Mouse (Mus musculus) layer of hippocampus, postnatal 10 days (tissue): Measurements from ENCODE around the gene H2-DMa. TPM values are rescaled to one million over a fixed set of nuclear protein-coding genes. Genes with fewer than 3 reads are reported as not detected.

Experiments used
- DNase-seq, 2 experiments: peaks; one replicate each; pipeline ENCODE4 v3.0.0; 2021; ENCODE audit warnings: low spot score in 2 of 2
- total RNA-seq, 2 experiments: library from RNA; stranded (reverse); gene quantifications; 2 replicates each; pipeline ENCODE4 v1.2.3; 2021

H2-DMa gene
- total RNA-seq, 2 experiments from 2014 or later, result 34.4 to 38.6 TPM

- DNase-seq, result no peak
Measured at GRCm38 (mm10) chr17:34123111-34123510, 3.8 kb downstream of the H2-DMa start.

DNA sequence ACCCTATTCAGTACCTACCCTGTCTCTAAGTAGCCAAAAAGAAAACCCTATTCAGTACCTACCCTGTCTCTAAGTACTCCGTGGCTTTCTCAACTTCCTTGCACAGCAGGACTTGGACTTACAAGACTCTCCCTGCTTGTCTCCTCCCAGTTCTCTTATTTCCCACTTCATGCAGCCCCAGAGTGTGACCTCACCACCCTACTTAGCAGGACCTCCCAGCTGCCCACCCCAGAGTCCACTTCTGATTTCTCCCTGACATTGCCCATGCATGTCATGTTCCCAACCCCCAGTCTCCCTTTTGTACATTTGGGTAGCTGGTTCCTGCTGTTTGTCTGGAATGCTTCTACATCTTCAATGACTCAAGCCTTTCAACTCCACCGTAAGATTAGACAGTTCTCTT lies 4.2 kb downstream of the H2-DMa start:
- DNase-seq, result no peak

GRCm38 (mm10) chr17:34124649-34125048 lies 5.3 kb downstream of the H2-DMa start:
- DNase-seq, result no peak

GRCm38 (mm10) chr17:34126826-34127420 lies 7.6 kb downstream of the H2-DMa start:
- no peak for DNase-seq

DNA sequence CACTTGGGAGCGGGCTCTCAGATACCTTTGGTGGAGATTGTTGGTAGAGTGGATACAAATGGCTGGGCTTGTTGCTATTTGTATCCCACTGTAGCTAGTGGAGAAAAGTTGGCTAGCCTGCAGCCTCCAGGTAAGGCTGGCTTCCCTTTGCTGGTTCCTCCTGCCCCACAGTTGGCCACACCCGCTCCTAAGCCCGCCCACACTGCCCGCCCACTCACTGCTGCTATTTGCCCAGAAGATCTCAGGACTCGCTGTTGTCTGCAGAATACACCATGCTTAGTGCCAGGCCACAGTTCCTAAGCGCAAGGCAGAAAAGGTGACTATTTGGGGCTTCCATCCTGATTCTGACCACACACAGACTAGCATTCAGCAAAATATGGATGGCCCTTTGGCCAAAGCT lies 8.1 kb downstream of the H2-DMa start:
- peak in 1 of 2 experiments; percentile 56 for DNase-seq

- no peak for DNase-seq
Measured at GRCm38 (mm10) chr17:34128264-34128937, 9.1 kb downstream of the H2-DMa start.

DNA sequence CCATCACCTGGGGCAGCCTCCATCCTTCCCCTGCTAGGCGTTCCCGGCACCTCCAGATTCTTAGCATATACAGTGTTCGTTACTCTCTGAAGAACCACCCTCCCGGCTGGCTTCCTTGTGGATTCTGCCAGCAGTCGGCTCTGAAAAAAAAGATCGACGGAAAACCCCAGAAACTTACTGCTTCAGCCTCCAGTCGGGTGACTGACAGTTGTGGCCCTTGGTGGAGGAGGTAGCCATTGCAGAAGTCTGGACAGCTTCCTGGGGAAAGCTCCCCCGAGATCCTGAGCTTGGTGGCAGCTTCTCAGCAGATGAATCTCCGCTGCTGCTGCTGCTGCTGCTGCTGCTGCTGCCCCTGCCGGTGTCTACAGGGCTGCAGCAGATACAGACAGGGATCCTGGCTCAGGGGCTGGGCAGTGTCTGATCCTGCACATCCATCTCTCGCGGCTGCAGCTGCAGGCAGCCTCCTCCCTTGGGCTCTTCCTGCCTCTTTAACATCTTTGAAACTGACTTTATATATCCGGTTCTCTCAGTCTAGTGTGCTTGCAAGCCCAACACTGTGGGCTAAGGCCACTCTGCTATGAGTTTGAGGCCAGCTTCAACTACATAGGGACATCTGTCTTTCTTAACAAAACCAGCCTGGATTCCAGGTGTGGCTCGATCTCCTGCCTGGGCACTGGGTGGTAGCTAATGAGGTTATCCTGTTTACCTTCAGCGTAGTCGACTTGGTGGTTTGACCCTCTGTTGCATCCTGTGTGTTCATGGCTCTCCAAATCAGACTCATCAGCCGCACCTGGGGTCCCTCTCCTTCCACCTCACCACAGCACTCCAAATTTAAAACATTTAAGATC lies 9.8 kb downstream of the H2-DMa start:
- no peak for DNase-seq

DNA sequence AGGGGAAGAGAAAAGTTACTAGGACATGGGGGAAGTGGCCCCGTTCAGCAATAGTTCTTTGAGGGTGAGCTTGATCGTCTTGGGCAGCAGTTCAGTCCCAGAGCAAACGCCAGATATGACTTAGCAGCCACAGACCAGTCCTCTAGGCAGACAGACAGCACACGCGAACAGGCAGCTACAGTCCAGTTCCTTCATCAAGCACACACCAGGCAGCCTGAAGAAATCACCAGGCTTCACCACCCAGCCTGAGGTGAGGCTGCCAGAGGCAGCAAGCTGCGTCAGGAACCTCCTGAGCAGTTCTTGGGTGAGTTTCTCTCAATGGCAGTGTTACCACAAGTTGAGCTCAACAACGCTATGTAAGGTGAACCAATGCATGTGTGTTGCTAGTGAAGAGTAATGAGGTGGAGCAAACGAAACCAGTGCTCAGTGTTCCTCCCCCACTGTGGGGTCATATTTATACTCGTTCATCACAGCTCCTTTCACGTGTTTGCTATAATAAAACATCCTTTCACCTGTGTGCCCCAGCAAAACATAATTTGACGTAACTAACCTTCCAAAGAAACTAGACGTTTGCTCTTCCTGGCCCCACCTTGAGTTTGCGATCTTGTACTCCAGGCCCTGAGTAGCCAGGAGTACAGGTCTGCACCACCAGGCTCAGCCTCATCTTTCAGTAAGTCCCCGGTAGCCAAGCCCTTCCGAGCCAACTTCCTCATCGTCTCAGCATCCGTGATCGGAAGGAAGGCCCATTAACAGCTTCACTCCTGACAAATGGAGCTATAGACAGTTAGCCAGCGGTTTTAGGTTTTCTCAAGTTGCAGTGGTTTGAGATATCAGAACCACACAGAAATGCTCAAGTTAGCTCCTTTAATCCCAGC lies 11.0 kb downstream of the H2-DMa start:
- DNase-seq, result no peak

GRCm38 (mm10) chr17:34131911-34132310 lies 12.6 kb downstream of the H2-DMa start:
- no peak for DNase-seq

- DNase-seq, result no peak
Measured at GRCm38 (mm10) chr17:34133289-34133688, 13.9 kb downstream of the H2-DMa start.

DNA sequence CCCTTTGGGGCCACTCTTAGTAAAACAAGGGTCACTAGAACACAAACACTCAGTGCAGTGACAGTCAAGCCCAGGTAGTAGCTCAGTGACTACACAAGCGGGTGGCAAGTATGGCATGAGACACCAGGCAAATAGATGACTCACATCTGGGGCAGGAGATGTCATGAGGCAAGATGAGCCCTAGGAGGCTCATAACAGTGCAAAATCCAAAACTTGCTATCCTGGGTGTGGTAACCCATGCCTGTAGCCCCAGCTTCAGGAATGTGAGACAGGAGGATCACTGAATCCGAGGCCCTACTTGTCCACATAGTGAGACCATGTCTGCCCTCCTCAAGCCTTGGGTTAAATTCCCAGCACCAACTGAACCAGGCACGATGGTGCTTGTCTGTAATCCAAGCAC lies 15.1 kb downstream of the H2-DMa start:
- DNase-seq, result no peak

GRCm38 (mm10) chr17:34135297-34136224 lies 16.2 kb downstream of the H2-DMa start:
- DNase-seq, result peak; percentile 99 to 100

GRCm38 (mm10) chr17:34137601-34138000 lies 18.3 kb downstream of the H2-DMa start:
- no peak for DNase-seq

DNA sequence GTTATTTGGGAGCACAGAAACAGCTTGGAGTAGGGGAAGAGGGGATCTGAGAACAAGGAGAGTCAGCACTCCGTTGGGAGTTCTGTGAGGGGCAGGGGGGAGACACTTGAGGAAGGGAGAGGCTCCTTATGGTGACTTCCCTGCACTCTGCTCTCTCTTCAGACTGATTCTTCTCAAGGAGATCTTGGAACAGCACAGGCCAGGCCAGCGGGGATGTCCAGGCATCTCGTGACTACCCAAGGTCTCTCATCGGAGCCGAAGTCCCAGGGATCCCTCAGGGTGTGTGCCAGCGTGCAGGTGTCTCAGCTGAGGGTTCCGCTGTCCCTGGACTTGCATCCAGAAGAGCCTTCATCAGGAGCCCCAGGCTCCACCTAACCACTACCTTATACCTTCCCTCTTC lies 19.3 kb downstream of the H2-DMa start:
- DNase-seq, result no peak

- DNase-seq, result no peak
Measured at GRCm38 (mm10) chr17:34139416-34139815, 20.1 kb downstream of the H2-DMa start.

DNA sequence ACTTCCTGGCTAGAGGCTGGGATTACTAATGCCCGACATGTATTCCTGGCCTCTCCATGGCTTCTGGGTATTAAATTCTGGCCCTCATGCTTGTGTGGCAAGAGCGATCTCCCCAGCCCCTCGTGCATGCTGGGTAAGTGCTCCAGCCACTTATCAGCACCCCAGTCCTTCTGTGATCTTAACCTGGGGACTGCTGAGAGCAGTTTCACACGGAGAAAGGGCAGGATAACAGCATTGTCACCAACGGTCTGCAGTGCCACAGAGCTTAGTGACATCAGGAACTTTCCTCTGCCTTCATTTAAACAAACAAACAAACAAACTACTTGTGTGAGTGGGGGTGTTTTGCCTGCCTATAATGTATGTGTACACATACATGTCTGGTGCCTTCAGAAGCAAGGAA lies 20.9 kb downstream of the H2-DMa start:
- no peak for DNase-seq

DNA sequence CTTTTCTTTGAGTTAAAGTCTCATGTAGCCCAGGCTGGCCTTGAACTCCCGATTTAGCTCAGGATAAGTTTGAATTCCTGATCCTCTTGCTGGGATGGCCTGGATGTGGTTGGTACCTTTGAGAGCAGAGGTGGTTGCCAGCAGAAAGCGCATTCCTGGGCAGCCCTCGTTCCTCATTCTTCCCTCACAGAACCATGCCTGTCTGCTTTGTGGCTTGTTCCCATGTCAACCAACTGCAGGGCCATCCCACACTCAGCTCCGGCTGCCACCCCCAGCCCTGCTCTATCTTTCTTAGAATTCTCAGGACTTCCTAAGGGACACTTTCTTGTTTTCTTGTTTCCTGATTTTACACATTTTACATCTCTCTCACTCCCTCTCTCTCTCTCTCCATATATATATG lies 22.1 kb downstream of the H2-DMa start:
- DNase-seq, result no peak

- no peak for DNase-seq
Measured at GRCm38 (mm10) chr17:34142456-34143010, 23.2 kb downstream of the H2-DMa start.

GRCm38 (mm10) chr17:34143033-34143432 lies 23.7 kb downstream of the H2-DMa start, which contains the start of gene H2-DMb2:
H2-DMb2 (plus strand) TSS chr17:34143307.
- DNase-seq, result no peak

- no peak for DNase-seq
Measured at GRCm38 (mm10) chr17:34143461-34143860, 24.1 kb downstream of the H2-DMa start.
